Mouse (Mus musculus): ENCODE measurements around the gene Phf13.

Phf13 gene

GRCm38 (mm10) chr4:151948497-151949471 is 47.3 kb downstream of the Phf13 start:
- DNase-seq (ENCODE audit: low spot score): no peak

- DNase-seq (ENCODE audit: low spot score): no peak
Observed at GRCm38 (mm10) chr4:151946211-151946610, 49.8 kb downstream of the Phf13 start.

Data from urinary bladder, postnatal 10 days (tissue).